Mouse (Mus musculus): ENCODE data around the gene Olfr958. TPM values are rescaled to one million over a fixed set of nuclear protein-coding genes. Genes with fewer than 3 reads are reported as not detected.

Gene Olfr958
- not detected for polyA plus RNA-seq (2014; fragmentation: Illumina TruSeq; extraction: RNeasy Lipid Tissue Mini Kit (QIAGEN cat#74804); ENCODE audit: insufficient read depth, low read depth, low replicate concordance)

GRCm38 (mm10) chr9:39553946-39554345 is at the start of gene Olfr958:
Gene Olfr958 (minus strand): TSS chr9:39554054.

GRCm38 (mm10) chr9:39575469-39575868 is 21.6 kb upstream of the Olfr958 start, which contains the start of gene Olfr959:
Gene Olfr959 (minus strand): TSS chr9:39575569.

GRCm38 (mm10) chr9:39515531-39515930 is 38.3 kb downstream of the Olfr958 start, which contains the start of gene Olfr957:
Gene Olfr957 (minus strand): TSS chr9:39515809.

Other genes starting within 250 kb of the Olfr958 start
- gene Olfr948, start 228.0 kb downstream of the Olfr958 start, polyA plus RNA-seq (2014; fragmentation: Illumina TruSeq; extraction: RNeasy Lipid Tissue Mini Kit (QIAGEN cat#74804); ENCODE audit: insufficient read depth, low read depth, low replicate concordance), result not detected
- gene Olfr951, start 166.6 kb downstream of the Olfr958 start, polyA plus RNA-seq (2014; fragmentation: Illumina TruSeq; extraction: RNeasy Lipid Tissue Mini Kit (QIAGEN cat#74804); ENCODE audit: insufficient read depth, low read depth, low replicate concordance), result not detected
- gene Olfr952, start 126.9 kb downstream of the Olfr958 start, polyA plus RNA-seq (2014; fragmentation: Illumina TruSeq; extraction: RNeasy Lipid Tissue Mini Kit (QIAGEN cat#74804); ENCODE audit: insufficient read depth, low read depth, low replicate concordance), result not detected
- gene Olfr954, start 97.4 kb downstream of the Olfr958 start, polyA plus RNA-seq (2014; fragmentation: Illumina TruSeq; extraction: RNeasy Lipid Tissue Mini Kit (QIAGEN cat#74804); ENCODE audit: insufficient read depth, low read depth, low replicate concordance), result not detected
- gene Olfr955, start 82.1 kb downstream of the Olfr958 start, polyA plus RNA-seq (2014; fragmentation: Illumina TruSeq; extraction: RNeasy Lipid Tissue Mini Kit (QIAGEN cat#74804); ENCODE audit: insufficient read depth, low read depth, low replicate concordance), result not detected
- not detected for gene Olfr44, start 60.1 kb downstream of the Olfr958 start, polyA plus RNA-seq (2014; fragmentation: Illumina TruSeq; extraction: RNeasy Lipid Tissue Mini Kit (QIAGEN cat#74804); ENCODE audit: insufficient read depth, low read depth, low replicate concordance)
- not detected for gene Olfr957, start 38.2 kb downstream of the Olfr958 start, polyA plus RNA-seq (2014; fragmentation: Illumina TruSeq; extraction: RNeasy Lipid Tissue Mini Kit (QIAGEN cat#74804); ENCODE audit: insufficient read depth, low read depth, low replicate concordance)
- gene Olfr959, start 21.5 kb upstream of the Olfr958 start, polyA plus RNA-seq (2014; fragmentation: Illumina TruSeq; extraction: RNeasy Lipid Tissue Mini Kit (QIAGEN cat#74804); ENCODE audit: insufficient read depth, low read depth, low replicate concordance), result not detected
- 0.23 TPM for gene AW551984, start 50.3 kb upstream of the Olfr958 start, polyA plus RNA-seq (2014; fragmentation: Illumina TruSeq; extraction: RNeasy Lipid Tissue Mini Kit (QIAGEN cat#74804); ENCODE audit: insufficient read depth, low read depth, low replicate concordance)
- not detected for gene Olfr148, start 56.6 kb upstream of the Olfr958 start, polyA plus RNA-seq (2014; fragmentation: Illumina TruSeq; extraction: RNeasy Lipid Tissue Mini Kit (QIAGEN cat#74804); ENCODE audit: insufficient read depth, low read depth, low replicate concordance)
- gene Olfr960, start 67.3 kb upstream of the Olfr958 start, polyA plus RNA-seq (2014; fragmentation: Illumina TruSeq; extraction: RNeasy Lipid Tissue Mini Kit (QIAGEN cat#74804); ENCODE audit: insufficient read depth, low read depth, low replicate concordance), result not detected
- not detected for gene Olfr961, start 91.0 kb upstream of the Olfr958 start, polyA plus RNA-seq (2014; fragmentation: Illumina TruSeq; extraction: RNeasy Lipid Tissue Mini Kit (QIAGEN cat#74804); ENCODE audit: insufficient read depth, low read depth, low replicate concordance)
- not detected for gene Olfr963, start 113.2 kb upstream of the Olfr958 start, polyA plus RNA-seq (2014; fragmentation: Illumina TruSeq; extraction: RNeasy Lipid Tissue Mini Kit (QIAGEN cat#74804); ENCODE audit: insufficient read depth, low read depth, low replicate concordance)
- not detected for gene Olfr149, start 153.1 kb upstream of the Olfr958 start, polyA plus RNA-seq (2014; fragmentation: Illumina TruSeq; extraction: RNeasy Lipid Tissue Mini Kit (QIAGEN cat#74804); ENCODE audit: insufficient read depth, low read depth, low replicate concordance)
- not detected for gene Olfr965, start 157.3 kb upstream of the Olfr958 start, polyA plus RNA-seq (2014; fragmentation: Illumina TruSeq; extraction: RNeasy Lipid Tissue Mini Kit (QIAGEN cat#74804); ENCODE audit: insufficient read depth, low read depth, low replicate concordance)
- not detected for gene Olfr150, start 176.9 kb upstream of the Olfr958 start, polyA plus RNA-seq (2014; fragmentation: Illumina TruSeq; extraction: RNeasy Lipid Tissue Mini Kit (QIAGEN cat#74804); ENCODE audit: insufficient read depth, low read depth, low replicate concordance)
- not detected for gene Olfr967, start 192.2 kb upstream of the Olfr958 start, polyA plus RNA-seq (2014; fragmentation: Illumina TruSeq; extraction: RNeasy Lipid Tissue Mini Kit (QIAGEN cat#74804); ENCODE audit: insufficient read depth, low read depth, low replicate concordance)
- gene Olfr968, start 229.2 kb upstream of the Olfr958 start, polyA plus RNA-seq (2014; fragmentation: Illumina TruSeq; extraction: RNeasy Lipid Tissue Mini Kit (QIAGEN cat#74804); ENCODE audit: insufficient read depth, low read depth, low replicate concordance), result not detected
- gene Olfr969, start 236.9 kb upstream of the Olfr958 start, polyA plus RNA-seq (2014; fragmentation: Illumina TruSeq; extraction: RNeasy Lipid Tissue Mini Kit (QIAGEN cat#74804); ENCODE audit: insufficient read depth, low read depth, low replicate concordance), result not detected

All from lung, adult 10 weeks (tissue).